Mouse (Mus musculus): ENCODE measurements around the gene Prcc. TPM values are rescaled to one million over a fixed set of nuclear protein-coding genes. Genes with fewer than 3 reads are reported as not detected.
A peak's percentile ranks its signal among the peaks of the same experiment; 100 is the strongest.

Prcc gene
- total and polyA plus RNA-seq, 2 experiments: 8.0 to 16.8 TPM

DNA sequence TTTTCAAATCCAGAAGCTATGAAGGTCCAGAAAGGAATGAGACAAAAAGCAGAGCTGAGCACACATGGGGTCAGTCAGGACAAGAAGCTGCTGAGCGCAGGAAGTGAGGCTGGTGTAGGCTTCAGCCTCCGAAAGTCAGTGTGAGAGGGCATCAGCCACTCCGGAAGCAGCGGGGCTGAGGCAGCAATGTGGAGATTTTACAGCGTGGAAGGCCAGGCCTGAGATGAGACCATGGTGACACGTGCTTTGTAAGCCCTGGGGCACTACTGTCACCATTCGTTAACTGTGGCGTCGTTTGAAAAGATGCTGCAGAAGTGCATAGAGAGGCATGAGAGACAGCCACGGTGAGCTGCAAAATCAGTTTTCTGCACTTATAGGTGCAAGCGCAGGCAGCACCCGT is 67.2 kb downstream of the Prcc start:
- H3K4me3 ChIP-seq (ENCODE audit: insufficient read depth, low read depth, low read length): no peak overlapping the region
- no peak overlapping the region for H3K27ac ChIP-seq (replicated peaks; ENCODE audit: insufficient read depth, low read depth, low read length)
- no peaks in the 10 kb centered on the region for H3K36me3 ChIP-seq (ENCODE audit: control insufficient read depth, insufficient read depth, low read length)
- no peaks in the 10 kb centered on the region for H3K4me1 ChIP-seq (ENCODE audit: control insufficient read depth, insufficient read depth, low read length)
- no peaks in the 10 kb centered on the region for H3K27me3 ChIP-seq (ENCODE audit: control insufficient read depth, insufficient read depth, low read length)
- H3K9ac ChIP-seq (ENCODE audit: low read depth, low read length): no peak overlapping the region
- TF ChIP-seq POLR2A (IDR thresholded peaks at IDR 0.05; ENCODE audit: extremely low read depth, insufficient read depth, low read length) (no peak), CTCF (IDR thresholded peaks at IDR 0.05; ENCODE audit: low read depth, low read length) (no peak)
- DNase-seq (ENCODE audit: extremely low read depth, low read depth, low spot score): no peak
- H3K79me2 ChIP-seq (ENCODE audit: control insufficient read depth, insufficient read depth, low read length): no peaks in the 10 kb centered on the region
- WGBS: 67% methylated on average over 12 of the region's 12 CpGs

DNA sequence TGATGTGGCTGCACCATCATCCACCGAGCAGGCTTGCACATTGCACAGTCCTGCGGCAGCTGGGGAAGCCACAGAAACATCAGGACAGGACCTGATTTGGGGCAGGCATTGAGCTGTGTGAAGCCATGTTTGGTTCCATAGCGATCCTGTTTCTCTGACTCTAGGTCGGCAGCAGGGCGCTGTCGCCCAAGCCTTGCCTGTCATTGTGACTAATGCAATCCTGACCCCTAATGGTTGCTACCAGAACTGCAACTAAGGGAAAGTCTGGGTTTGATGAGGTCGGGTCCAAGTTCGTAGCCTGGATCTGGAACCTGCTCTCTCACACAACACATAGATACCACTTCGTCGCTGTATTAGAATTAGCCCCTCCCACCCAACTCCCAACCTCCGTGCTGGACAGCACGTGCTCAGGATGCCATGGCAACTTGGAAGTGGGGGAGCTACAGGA is 68.7 kb downstream of the Prcc start:
- TF ChIP-seq POLR2A (IDR thresholded peaks at IDR 0.05; ENCODE audit: extremely low read depth, insufficient read depth, low read length) (no peak), CTCF (IDR thresholded peaks at IDR 0.05; ENCODE audit: low read depth, low read length) (peak; percentile 93)
- Histone ChIP-seq H3K9ac (ENCODE audit: low read depth, low read length) (no peak overlapping the region), H3K79me2 (ENCODE audit: control insufficient read depth, insufficient read depth, low read length) (no peaks in the 10 kb centered on the region), H3K27ac (replicated peaks; ENCODE audit: insufficient read depth, low read depth, low read length) (no peak overlapping the region), H3K36me3 (ENCODE audit: control insufficient read depth, insufficient read depth, low read length) (no peaks in the 10 kb centered on the region), H3K4me1 (ENCODE audit: control insufficient read depth, insufficient read depth, low read length) (no peaks in the 10 kb centered on the region), H3K27me3 (ENCODE audit: control insufficient read depth, insufficient read depth, low read length) (no peaks in the 10 kb centered on the region), H3K4me3 (ENCODE audit: insufficient read depth, low read depth, low read length) (no peak overlapping the region)
- WGBS: 4% methylated on average over 12 of the region's 12 CpGs
- DNase-seq (ENCODE audit: extremely low read depth, low read depth, low spot score): peak; percentile 63

DNA sequence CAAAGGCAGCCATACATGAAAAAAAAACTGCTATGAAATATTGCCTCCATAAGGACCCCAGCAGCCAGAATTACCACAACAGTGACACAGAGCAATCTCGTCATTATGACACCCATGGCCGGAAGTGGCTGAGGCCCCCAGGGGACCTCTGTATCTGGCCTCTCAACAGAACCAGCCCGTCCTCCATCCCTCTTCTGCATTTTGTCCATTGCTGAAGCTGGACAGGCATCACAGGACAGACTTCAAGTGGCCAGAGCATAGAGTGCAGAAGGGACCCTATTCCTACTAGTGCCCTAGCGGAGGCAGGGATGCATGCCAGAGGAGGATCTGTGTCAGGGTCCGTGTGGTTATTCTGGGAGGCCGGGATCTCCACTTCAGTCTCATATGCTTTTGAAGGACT is 69.2 kb downstream of the Prcc start:
- Histone ChIP-seq H3K4me1 (ENCODE audit: control insufficient read depth, insufficient read depth, low read length) (no peaks in the 10 kb centered on the region), H3K27ac (replicated peaks; ENCODE audit: insufficient read depth, low read depth, low read length) (no peak overlapping the region), H3K36me3 (ENCODE audit: control insufficient read depth, insufficient read depth, low read length) (no peaks in the 10 kb centered on the region), H3K79me2 (ENCODE audit: control insufficient read depth, insufficient read depth, low read length) (no peaks in the 10 kb centered on the region), H3K27me3 (ENCODE audit: control insufficient read depth, insufficient read depth, low read length) (no peaks in the 10 kb centered on the region), H3K9ac (ENCODE audit: low read depth, low read length) (no peak overlapping the region), H3K4me3 (ENCODE audit: insufficient read depth, low read depth, low read length) (no peak overlapping the region)
- DNase-seq (ENCODE audit: extremely low read depth, low read depth, low spot score): no peak
- no peak for TF ChIP-seq CTCF (IDR thresholded peaks at IDR 0.05; ENCODE audit: low read depth, low read length)
- no peak for TF ChIP-seq POLR2A (IDR thresholded peaks at IDR 0.05; ENCODE audit: extremely low read depth, insufficient read depth, low read length)
- 70% methylated on average over 6 of the region's 6 CpGs for WGBS

DNA sequence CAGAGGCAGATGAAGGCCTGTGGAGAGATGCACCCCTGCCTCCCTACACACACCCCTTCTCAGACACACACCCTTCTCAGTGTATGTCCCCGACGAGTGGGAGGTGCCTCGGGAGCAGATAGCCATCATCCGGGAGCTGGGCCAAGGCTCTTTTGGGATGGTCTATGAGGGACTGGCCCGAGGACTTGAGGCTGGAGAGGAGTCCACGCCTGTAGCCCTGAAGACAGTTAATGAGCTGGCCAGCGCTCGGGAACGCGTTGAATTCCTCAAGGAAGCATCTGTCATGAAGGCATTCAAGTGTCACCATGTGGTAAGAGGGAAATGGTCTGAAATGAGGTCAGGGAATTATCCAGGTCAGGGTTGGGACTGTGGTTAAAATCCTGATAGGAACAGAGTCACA is 72.5 kb downstream of the Prcc start:
- H3K4me3 ChIP-seq (ENCODE audit: insufficient read depth, low read depth, low read length): no peak overlapping the region
- DNase-seq (ENCODE audit: extremely low read depth, low read depth, low spot score): no peak

GRCm38 (mm10) chr3:87812413-87812812 is 73.0 kb downstream of the Prcc start:
- WGBS: 82% methylated on average over 4 of the region's 4 CpGs
- Histone ChIP-seq H3K4me1 (ENCODE audit: control insufficient read depth, insufficient read depth, low read length) (no peaks in the 10 kb centered on the region), H3K9ac (ENCODE audit: low read depth, low read length) (no peak overlapping the region), H3K79me2 (ENCODE audit: control insufficient read depth, insufficient read depth, low read length) (no peaks in the 10 kb centered on the region), H3K4me3 (ENCODE audit: insufficient read depth, low read depth, low read length) (no peak overlapping the region), H3K27me3 (ENCODE audit: control insufficient read depth, insufficient read depth, low read length) (peaks cover 8% of the 10 kb centered on the region), H3K27ac (replicated peaks; ENCODE audit: insufficient read depth, low read depth, low read length) (no peak overlapping the region), H3K36me3 (ENCODE audit: control insufficient read depth, insufficient read depth, low read length) (no peaks in the 10 kb centered on the region)
- TF ChIP-seq POLR2A (IDR thresholded peaks at IDR 0.05; ENCODE audit: extremely low read depth, insufficient read depth, low read length) (no peak), CTCF (IDR thresholded peaks at IDR 0.05; ENCODE audit: low read depth, low read length) (no peak)
- no peak for DNase-seq (ENCODE audit: extremely low read depth, low read depth, low spot score)

More for the DNA sequence above, 72.5 kb downstream of the Prcc start:
- TF ChIP-seq POLR2A (IDR thresholded peaks at IDR 0.05; ENCODE audit: extremely low read depth, insufficient read depth, low read length): no peak
- no peak for TF ChIP-seq CTCF (IDR thresholded peaks at IDR 0.05; ENCODE audit: low read depth, low read length)
- H3K4me1 ChIP-seq (ENCODE audit: control insufficient read depth, insufficient read depth, low read length): no peaks in the 10 kb centered on the region
- H3K9ac ChIP-seq (ENCODE audit: low read depth, low read length): no peak overlapping the region
- H3K27me3 ChIP-seq (ENCODE audit: control insufficient read depth, insufficient read depth, low read length): peaks cover 8% of the 10 kb centered on the region
- WGBS: 69% methylated on average over 10 of the region's 10 CpGs
- H3K36me3 ChIP-seq (ENCODE audit: control insufficient read depth, insufficient read depth, low read length): no peaks in the 10 kb centered on the region
- no peaks in the 10 kb centered on the region for H3K79me2 ChIP-seq (ENCODE audit: control insufficient read depth, insufficient read depth, low read length)
- no peak overlapping the region for H3K27ac ChIP-seq (replicated peaks; ENCODE audit: insufficient read depth, low read depth, low read length)

DNA sequence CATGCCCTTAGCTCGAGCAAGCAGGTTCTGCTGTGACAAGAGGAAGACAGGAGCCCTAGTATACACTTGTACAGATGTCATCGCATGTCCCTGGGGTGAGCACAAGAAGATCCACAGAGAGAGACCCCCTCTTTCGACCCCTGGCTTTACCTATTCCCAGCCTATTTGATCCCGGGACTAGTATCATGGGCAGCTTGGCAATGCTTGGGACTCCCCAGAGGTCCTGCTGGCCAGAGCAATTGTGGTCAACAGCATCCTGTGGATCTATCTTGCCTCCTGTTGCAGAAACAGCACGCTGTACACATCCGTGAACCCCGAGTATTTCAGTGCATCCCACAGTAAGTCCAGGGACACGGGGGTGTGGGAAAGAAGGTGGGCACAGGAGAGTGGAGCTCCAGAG is 74.1 kb downstream of the Prcc start:
- H3K4me3 ChIP-seq (ENCODE audit: insufficient read depth, low read depth, low read length): no peak overlapping the region
- TF ChIP-seq CTCF (IDR thresholded peaks at IDR 0.05; ENCODE audit: low read depth, low read length) (no peak), POLR2A (IDR thresholded peaks at IDR 0.05; ENCODE audit: extremely low read depth, insufficient read depth, low read length) (no peak)
- no peaks in the 10 kb centered on the region for H3K36me3 ChIP-seq (ENCODE audit: control insufficient read depth, insufficient read depth, low read length)
- H3K9ac ChIP-seq (ENCODE audit: low read depth, low read length): no peak overlapping the region
- peaks cover 8% of the 10 kb centered on the region for H3K27me3 ChIP-seq (ENCODE audit: control insufficient read depth, insufficient read depth, low read length)
- no peak for DNase-seq (ENCODE audit: extremely low read depth, low read depth, low spot score)
- 80% methylated on average over 8 of the region's 8 CpGs for whole genome bisulfite sequencing
- H3K79me2 ChIP-seq (ENCODE audit: control insufficient read depth, insufficient read depth, low read length): no peaks in the 10 kb centered on the region
- no peak overlapping the region for H3K27ac ChIP-seq (replicated peaks; ENCODE audit: insufficient read depth, low read depth, low read length)
- H3K4me1 ChIP-seq (ENCODE audit: control insufficient read depth, insufficient read depth, low read length): no peaks in the 10 kb centered on the region

Data from liver, adult 2 months (tissue).